9 mouse cellular contexts compared by ENCODE assay signal in the genomic region with DNA sequence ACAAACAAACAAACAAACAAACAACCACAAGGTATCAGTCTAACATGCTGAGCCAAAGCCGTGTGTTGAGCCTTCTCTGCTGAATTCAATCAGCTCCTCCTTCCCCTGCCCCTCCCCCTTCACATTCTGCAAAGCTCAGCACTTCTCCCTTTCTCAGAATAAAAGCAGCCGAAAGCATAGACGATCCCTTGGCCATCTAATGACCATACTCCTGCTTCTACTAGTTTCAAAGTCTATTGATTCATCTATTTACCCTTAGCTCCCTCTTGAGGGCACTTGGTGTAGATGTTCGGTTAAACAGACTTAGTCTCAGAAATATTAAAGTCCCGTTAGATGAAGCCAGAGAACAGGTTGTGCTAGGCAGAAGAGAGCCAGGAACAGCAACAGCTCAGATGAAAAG. TPM values are rescaled to one million over a fixed set of nuclear protein-coding genes. Genes with fewer than 3 reads are reported as not detected.
DNase-seq lines count a peak whose midpoint lies in the region; ATAC-seq and TF ChIP-seq lines count a peak whose summit lies in the region.
"Had no signal": no experiment of that assay in that cellular context is flagged by ENCODE, and none has a peak within 500 bp of the region (broad histone marks: within the 10 kb centered on the region; RNA-seq: fewer than 3 reads in every experiment).

No protein-coding gene starts in this region.

- peak; percentile 71 for ATAC-seq in megakaryocyte-erythroid progenitor cell, adult 5-6 weeks (replicated peaks; ENCODE audit: low FRiP score, low TSS enrichment, poor library complexity, severe bottlenecking)

- peak; percentile 74 for TF ChIP-seq CTCF in layer of hippocampus, adult 2 months (conservative IDR thresholded peaks at IDR 0.05)

- no peak overlapping the region for H3K27ac ChIP-seq in layer of hippocampus, adult 2 months
- H3K27ac ChIP-seq: midbrain, embryonic 12.5 days had no signal

- DNase-seq in embryo, embryonic 10 days (ENCODE audit: low spot score) = peak; percentile 39
- DNase-seq in embryo, embryonic 9.5 days (ENCODE audit: extremely low spot score) = no peak
- DNase-seq in layer of hippocampus, adult 2 months (ENCODE audit: low spot score in 2 of 2) = peak in 1 of 2 experiments; percentile 13
- no peak for DNase-seq in layer of hippocampus, postnatal 10 days (ENCODE audit: low spot score in 2 of 2)
- peak; percentile 17 for DNase-seq in Muller cell, postnatal 12 days (ENCODE audit: inconsistent ontology term)
- no peak for DNase-seq in thymus, postnatal 14 days
- DNase-seq in layer of hippocampus, adult 8-10 months (ENCODE audit: low spot score in 2 of 2) = no peak

- H3K4me3 ChIP-seq in layer of hippocampus, adult 2 months = no peak overlapping the region
- H3K4me3 ChIP-seq: midbrain, embryonic 12.5 days had no signal

RNA-seq across cellular contexts. Expression of gene Dram1, which starts 48.2 kb away (rescaled TPM):
- 1 to 10 TPM in 1 of 2 experiments, under 1 TPM in 1; 0.88 to 1.5 TPM for total RNA-seq in layer of hippocampus, adult 2 months (2021)
- total RNA-seq in layer of hippocampus, postnatal 10 days (2021) = 1 to 10 TPM in 1 of 2 experiments, under 1 TPM in 1; 0.87 to 1.5 TPM
- not detected in 2 replicates for total RNA-seq in megakaryocyte-erythroid progenitor cell, adult 5-6 weeks (2014; fragmentation: Nextera tagmentation)
- total RNA-seq in megakaryocyte-erythroid progenitor cell, adult 5-6 weeks (2017) = 0.76 and 0.80 TPM in 2 replicates
- total RNA-seq in layer of hippocampus, adult 8-10 months (2022) = 1 to 10 TPM; 1.0 to 1.7 (median 1.6) TPM

RNA-seq across cellular contexts. Expression of gene Gnptab, which starts 48.2 kb away (rescaled TPM):
- total RNA-seq in layer of hippocampus, adult 2 months (2021) = 10 to 100 TPM; 72.6 to 74.4 TPM
- 10 to 100 TPM; 86.3 to 93.5 TPM for total RNA-seq in layer of hippocampus, postnatal 10 days (2021)
- total RNA-seq in megakaryocyte-erythroid progenitor cell, adult 5-6 weeks (2014; fragmentation: Nextera tagmentation) = 37.1 and 44.4 TPM in 2 replicates
- 39.3 and 45.2 TPM in 2 replicates for total RNA-seq in megakaryocyte-erythroid progenitor cell, adult 5-6 weeks (2017)
- total RNA-seq in layer of hippocampus, adult 8-10 months (2022) = 10 to 100 TPM; 68.7 to 78.3 (median 75.5) TPM

Comparison
In these comparisons a context has a peak if more than half of its experiments do, and no peak if none do; other contexts are left out.
1. DNase-seq: peak in embryo, embryonic 10 days (single experiment) and Muller cell, postnatal 12 days (single experiment); none in embryo, embryonic 9.5 days (single experiment), layer of hippocampus, postnatal 10 days (0 of 2), thymus, postnatal 14 days (single experiment) and layer of hippocampus, adult 8-10 months (0 of 2).